Mouse (Mus musculus) lung, postnatal 14 days (tissue): ENCODE measurements around the gene Efna2.

Experiments
- DNase-seq: peaks from one replicate; pipeline ENCODE4 v3.0.0; 2021

The Efna2 gene

DNA sequence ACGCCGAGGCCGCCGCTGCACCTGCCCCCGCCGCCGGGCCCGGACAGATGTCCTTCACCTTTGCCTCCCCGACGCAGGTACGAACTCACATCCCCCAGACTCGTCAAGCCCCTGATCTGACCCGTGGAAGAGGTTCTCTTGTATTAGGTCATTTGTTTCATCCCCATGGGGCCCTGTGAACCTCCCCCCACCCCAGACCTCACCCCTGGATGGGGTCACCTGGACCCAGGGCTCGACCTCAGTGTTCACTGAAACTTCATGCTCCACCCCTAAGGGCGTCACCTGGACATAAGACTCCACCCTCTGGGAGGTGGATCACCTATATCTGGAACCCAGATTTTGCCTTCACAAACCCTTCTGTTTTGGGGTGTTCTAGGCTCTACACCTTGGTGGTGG, 36.8 kb upstream of the Efna2 start:
- DNase-seq: no peak

DNA sequence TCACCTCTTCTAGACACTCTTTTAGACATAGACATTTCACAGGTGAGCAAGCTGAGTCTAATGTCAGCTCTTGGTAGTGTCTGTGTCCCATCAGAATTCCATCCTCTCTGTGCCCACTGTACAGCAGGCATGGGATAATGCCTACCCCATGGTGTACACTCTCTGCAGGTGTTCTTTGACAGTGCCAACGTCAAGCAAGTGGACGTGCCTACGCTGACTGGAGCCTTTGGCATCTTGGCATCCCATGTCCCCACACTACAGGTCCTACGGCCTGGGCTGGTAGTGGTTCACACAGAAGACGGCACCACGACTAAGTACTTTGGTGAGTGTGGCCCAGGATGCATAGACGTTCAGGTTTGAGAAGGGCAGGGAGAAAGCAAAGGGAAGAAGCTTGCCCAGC, 35.6 kb upstream of the Efna2 start:
- DNase-seq: no peak

DNA sequence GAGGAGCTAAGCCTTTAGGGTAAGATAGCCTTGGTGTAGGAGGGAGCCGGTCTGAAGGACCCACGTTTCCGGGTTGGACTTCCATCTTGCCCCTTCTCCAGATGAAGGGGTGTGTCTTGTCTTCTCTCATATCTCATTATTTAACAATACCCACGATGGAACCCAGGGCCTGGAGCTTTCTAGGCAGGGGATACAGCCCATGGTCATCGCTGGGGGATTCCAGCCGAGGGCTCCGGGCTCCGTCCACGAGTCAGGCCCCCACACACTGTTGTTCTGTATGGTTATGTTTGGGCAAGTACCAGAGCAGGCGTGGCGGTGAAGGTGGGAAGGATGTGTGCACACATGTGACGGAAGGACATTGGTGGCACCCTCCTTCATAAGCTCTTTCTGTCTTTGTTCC, 35.1 kb upstream of the Efna2 start:
- no peak for DNase-seq

DNA sequence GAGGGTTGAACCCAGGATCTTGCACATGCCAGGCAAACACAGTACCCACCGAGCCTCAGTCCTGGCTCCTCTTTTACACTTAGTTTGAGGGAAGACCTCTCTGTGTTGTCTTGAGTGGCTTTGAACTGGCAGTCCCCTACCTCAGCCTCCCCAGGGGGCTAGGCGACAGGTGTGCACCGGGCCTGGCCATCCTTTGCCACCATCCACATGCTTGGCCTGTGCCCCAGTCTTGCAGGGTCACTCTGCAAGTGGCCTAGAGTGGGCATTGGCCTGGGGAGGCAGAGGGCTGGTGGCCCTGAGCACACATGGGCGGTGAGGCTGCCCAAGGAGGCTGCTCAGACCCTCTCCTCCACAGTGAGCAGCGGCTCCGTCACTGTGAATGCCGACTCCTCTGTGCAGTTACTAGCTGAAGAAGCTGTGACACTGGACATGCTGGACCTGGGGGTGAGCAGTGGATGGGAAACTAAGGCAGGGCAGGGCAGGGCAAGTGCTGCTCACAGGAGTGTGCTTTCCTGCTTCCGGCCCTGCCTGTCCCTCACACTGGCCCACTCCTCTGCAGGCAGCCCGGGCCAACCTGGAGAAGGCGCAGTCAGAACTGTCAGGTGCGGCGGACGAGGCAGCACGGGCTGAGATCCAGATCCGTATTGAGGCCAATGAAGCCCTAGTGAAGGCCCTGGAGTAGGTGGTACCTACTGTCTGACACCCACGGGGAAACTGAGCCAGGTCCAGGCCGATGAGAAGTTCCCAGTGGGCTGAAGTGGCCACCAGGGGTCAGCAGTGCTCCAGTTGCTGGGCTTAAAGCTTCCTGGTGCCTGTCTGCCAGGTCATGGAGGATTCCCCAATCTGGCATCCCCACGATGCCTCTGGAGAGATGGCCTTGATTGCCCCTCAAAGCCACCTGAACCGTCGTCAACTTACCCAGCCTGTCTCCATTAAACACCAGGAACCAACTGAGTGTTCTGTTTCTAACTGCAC, 34.1 kb upstream of the Efna2 start:
- DNase-seq: peak; percentile 89

DNA sequence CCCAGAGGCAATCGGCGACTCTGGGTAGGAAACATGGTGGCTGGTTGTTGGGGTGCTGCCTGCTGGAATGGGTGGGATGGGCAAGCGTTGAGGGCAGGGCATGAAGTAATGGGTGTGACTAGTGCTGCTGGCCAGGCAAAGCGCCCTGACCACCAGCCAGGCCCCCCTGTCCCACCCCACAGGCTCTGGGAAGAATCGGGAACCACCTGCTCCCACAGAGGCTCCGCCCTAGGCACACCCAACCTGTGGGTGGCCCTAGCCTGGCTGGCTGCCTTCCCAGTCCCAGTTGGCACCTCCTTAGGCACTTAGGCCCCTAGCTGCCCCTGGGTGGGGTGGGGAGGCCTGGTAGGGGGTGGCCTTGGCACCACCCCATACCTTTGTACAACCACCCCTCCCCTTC, 33.4 kb upstream of the Efna2 start:
- DNase-seq: peak; percentile 68

DNA sequence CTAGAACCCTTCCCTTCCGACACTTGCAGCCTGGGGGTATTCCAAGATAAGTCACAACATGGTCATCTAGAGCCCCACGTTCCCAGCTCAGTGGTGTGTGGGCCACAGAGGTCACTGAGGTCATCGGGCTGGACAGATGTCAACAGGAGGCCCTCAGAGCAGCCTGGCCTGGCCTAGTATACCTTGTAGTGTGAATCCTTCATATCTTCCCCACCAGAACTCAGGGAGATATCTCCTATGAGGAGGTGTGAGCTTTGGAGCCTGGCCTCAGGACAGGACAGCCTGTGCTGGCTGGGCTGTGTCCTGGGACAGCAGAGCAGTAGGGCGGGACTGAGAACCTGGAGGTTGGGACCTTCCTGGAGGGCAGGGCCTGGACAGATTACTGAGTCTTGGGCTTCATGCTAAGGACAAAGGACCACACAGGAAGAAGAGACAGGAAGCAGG, 32.7 kb upstream of the Efna2 start:
- no peak for DNase-seq

DNA sequence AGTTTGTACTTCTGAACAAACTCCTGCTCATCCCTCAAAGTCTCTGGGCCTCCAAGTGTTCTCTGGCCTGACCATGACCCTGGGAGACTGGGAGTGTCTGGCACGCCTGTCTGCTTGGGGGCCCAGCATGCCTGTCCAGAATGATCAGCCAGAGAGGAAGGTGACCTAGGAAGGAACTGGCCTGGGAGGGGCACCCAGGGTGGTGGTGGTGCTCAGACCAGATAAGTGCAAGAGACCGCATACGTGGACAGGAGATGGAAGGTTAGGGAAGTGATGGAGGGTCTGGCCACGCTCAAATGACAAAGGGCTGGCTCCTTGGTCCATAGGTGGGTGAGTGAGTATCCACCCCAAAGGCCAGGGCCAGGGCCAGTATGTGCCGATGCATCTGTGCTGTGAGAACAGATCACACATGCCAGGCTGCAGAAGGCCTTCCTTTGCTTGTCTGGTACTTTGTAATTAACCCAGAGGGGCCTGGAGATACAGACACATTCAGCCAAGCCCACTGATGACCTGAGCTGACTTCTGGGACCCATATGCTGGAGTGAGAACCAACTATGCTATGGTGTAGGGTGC, 32.0 kb upstream of the Efna2 start:
- no peak for DNase-seq

DNA sequence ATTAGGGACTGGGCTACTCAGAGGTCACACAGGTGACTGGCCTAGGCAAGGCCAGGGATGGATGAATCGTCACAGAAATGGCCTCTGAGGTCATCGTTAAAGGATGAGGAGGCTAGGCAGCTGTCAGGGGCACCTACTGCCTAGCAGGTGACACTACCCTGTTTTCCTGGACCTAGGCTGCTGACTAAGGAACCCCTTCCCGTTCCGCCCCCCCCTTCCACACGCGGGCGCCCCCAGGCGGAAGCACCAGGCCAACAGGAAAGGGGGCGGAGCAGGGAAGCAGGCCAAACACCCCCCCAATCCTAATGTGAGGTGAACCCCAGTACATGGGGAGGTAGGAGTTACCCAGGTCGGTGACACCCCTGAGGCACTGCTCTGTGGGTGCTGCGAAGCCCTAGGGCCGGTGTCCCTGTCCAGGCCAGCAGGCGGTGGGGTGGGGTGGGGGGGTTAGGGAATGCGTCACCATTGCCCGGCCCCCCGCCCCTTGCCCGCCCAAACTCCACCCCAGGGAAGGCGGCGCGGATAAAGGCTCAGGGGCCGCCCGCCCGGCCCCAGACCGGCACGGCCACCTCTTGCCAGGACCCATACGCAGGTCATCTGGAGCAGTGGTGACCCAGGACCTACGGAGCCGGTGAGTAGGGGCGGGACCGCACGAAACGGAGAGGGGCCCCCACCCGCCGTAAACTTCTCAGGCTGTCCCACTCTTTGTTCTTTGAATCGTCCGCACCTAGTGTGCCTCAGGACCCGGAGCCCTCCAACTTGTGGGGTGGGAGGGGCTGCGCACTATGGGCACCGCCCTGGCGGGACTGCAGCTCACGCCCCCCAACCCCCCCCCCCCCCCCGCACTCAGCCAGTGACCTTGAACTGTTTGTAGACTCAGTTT, 31.3 kb upstream of the Efna2 start, which contains the start of gene Midn:
TSS of gene Midn (plus strand) at position 554 of the 883 bp plus-strand sequence.
- peak; percentile 87 for DNase-seq

DNA sequence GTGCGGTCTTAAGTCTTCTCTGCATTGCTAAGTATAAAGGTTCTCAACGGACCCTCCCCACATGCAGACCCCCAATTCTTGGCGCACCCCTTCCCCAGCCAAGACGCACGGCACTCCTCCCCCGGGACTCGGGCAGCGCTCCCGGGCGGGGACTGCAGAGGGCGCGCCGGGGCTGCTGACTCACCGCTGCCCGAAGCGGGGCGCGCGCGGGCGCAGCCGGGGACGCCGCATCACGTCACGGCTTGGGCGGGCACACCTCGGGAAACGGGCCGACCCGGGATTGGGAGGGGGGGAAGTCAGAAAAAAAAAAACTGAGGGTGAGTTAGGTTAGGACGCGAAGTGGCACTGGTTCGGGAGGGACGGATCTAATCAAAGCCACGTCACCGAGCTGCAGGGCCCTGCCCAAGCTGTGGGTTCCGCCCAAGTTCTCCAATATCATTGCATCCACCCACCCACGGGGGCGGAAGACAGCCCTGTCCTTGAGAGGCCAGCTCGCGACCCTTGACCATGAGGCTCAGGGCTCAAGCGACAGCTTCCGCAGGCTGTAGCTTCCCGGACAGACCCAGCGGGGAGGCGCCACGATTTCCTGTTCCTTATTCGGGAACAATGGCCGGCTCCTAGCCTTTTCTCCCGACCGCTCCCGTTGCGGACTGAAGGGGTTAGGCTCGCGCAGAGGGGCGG, 30.5 kb upstream of the Efna2 start:
- peak; percentile 96 for DNase-seq

DNA sequence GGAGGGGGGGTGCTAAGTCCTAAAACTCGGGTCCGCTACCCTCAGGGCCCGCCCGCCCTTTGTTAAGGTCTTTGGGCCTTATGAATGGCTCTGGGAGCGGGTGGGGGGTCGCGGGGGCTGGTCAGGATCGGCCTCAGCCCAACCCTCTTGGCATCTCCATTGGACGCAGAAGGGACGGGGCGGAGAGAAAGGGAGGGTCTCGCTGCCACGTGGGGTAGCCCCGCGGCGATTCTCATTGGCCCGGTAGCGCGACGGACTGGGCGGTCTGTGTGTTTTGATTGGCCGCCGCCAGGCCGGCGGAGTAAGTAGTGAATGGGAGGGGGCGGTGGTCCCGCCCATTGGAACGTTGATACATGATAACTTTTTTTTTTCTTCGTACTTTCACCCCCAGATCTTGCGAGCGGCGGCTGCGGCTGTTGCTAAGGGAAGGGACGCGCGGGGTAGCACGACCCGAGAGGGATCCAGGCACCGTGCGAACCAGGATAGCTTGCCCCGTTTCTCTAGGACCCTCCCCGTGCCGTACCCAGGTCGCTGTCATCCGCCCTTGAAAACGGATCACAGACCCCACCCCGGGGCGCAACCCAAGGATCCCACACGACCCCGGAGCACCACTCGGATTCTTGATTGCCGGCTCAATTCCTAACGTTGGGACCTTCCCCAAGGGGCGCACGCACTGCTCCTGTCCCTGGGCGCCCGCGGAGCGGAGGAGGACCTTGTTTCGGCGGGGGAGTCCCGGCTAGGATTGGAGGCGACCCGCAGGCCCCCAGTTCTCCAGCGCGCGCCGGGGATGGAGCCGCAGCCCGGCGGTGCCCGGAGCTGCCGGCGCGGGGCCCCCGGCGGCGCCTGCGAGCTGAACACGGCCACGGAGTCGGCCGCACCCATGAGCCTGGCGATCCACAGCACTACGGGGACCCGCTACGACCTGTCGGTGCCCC, 29.7 kb upstream of the Efna2 start:
- peak; percentile 97 for DNase-seq

DNA sequence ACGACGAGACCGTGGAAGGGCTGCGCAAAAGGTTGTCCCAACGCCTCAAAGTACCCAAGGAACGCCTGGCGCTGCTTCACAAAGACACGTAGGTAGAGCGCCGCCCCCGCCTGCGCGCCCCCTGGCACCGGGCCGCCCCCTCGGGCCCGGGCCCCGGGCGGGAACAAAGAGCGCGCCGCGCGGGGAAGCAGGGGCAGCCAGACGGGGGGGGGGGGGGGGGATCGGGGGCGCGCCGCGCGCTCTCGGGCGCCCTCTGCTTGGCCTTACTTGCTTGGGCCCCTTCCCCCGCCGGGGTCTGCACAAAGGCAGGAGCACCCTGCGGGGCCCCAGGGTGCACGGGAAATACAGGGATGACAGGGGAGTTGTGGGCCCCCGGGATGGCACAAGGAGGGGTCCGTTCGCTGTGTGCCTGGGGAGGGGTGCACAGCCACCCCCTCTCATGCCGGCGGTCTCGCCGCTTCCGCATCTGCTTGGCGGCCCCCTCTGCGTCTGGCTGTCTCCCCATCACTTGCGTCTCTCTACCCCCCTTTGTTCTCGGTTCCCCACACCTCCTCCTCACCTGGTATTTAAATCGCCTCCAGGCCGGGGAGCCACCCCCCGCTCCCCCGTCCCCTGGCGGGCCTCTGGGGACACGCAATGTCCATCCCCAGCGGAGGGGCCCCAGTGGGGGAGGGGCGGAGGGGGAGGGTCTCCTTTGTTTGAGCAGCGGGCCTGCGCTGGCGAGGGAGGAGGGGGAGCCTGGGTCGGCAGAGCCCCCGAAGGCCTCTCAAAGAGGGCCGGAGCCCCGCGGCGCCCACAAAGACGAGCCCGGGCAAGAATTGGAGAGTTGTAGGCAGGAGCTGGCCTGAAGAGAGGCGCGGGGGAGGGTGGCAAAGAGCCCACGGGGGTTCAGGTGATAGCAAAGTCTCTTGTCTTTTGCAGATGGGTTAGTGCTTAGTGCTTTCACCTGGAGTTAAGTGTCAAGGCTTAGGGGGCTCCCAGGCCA, 28.8 kb upstream of the Efna2 start:
- peak; percentile 55 for DNase-seq

DNA sequence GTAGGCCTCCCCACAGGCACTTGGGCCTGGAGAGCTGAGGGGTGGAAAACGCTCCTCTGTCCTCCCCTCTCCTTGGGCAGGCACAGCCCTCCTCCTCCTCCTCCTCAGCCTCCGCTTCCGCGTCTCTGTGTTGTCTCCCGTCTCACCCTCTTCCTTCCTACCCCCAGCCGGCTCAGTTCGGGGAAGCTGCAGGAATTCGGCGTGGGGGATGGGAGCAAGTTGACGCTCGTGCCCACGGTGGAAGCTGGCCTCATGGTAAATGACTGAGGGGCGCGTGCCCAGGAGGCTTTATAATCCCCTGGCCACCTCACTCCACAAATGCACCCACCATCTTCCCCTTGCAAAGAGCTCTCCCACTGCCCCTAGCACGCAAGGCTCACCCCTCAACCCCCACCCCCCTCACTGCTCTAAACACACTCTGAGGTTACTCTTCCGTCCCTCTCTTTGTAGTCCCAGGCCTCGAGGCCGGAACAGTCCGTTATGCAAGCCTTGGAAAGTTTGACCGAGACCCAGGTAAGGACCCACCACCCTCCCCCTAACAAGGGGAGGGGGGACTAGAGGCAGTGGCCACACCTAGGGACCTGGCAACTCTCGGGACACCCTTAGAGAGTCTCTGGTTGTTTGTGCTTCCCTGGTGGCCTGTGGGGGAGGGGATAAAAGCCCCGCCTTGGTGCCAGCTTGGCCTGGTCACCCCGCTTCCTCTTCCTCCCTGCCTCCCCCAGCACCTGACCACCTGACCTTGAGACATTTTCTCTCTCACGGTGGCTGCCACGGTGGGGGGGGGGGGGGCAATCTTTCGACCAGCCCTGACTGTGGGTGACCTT, 27.9 kb upstream of the Efna2 start:
- DNase-seq: peak; percentile 83

DNA sequence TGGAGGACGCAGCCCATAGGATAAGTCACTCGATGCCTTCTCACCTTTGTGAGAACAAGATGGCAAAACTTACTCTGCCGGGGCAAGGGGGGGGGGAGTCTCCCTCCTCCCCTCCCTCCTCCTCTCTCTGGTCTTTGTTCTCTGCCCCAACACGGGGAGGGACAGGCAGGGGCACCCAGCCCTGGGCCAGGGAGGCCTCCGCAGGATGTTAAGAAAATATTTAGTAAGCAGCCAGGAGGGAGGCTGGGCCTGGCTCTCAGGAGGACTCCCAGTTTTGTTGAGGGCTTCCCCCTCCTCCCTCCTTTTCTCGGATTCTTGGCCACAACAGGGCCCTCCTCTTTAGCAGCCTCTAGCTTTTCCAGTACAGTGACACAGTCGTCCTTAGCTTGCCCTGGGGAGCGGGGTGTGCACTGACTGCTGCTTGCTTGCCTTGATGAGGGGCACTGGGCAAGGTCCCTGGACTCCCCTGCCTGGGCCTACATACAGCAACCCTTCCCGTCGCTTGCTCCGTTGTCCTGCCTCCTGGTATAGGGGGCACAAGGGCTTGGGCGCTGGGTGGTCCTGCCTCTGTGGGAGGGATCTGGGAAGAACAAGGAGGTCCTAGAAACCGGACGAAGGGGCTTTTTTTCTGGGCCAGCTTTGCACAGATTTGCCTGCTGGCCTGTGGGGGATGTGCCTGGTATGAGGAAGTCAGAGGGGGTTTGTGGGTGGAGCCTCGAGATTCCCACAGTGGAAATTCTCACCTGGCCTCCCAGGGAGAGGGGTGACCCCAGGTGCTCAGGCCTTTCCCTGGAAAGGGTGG, 27.0 kb upstream of the Efna2 start:
- DNase-seq: peak; percentile 73

DNA sequence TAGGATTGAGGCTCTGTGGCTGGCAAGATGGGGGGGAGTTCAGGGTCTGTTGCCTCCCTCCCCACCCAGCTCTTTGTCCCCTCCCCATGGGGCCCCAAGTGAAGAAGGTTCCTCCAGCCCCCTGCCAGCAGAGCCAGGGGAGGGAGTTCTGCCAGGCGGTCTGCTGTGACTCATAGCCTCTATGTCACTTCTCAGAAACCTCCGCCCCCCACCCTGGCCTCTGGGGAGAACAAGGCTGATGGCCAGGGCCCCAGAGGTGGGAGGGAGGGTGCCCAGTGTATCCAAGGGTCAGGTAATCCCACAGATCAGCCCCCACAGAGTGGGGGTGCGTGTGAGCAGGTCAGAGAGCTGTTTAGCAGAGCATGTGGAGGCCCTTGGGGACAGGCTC, 26.4 kb upstream of the Efna2 start:
- DNase-seq: peak; percentile 55

DNA sequence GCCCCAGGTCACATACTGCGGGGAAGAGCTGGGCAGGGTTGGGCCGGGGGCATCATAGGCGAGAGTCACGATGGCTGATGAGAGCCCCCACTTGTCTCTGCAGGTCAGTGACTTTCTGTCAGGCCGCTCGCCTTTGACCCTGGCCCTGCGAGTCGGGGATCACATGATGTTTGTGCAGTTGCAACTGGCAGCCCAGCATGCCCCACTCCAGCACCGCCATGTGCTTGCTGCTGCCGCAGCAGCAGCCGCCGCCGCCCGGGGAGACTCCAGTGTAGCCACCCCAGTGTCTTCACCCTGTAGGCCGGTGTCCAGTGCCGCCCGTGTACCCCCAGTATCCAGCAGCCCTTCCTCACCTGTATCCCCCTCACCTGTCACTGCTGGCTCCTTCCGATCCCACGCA, 25.6 kb upstream of the Efna2 start:
- DNase-seq: no peak

DNA sequence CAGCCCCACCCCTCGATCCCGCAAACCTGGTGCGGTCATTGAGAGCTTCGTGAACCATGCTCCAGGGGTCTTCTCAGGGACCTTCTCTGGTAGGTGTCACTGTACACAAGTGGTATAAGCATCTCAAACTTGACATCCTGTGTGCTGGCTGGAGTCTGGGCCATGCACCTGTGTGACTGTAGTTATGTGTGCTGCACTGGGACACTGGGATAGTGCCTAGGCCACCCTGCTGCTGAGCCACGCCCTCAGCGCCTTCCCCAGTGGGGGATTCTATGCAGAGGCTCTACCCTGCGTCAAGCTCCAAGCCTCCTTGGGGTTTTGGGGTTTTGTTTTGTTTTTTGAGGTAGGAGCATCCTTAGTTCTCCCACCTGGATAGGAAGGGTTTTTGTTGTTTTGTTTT, 24.9 kb upstream of the Efna2 start:
- no peak for DNase-seq

DNA sequence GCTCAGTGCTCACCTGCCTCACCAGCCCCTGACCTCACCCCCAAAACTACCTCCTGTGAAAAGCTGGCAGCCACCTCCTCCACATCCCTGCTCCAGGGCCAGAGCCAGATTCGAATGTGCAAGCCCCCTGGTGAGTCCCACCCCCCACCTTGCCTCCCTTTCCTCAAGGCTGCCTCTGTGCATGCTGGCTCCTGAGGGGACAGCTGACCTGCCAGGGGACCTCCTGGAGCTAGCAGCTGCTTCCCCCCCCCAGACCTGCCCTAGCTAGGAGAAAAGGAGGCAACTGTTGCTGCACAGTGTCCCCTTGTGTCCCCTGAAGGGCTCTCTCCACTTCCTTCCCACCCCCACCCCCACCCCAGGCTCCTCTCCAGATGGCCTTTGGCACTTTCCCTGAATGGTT, 24.0 kb upstream of the Efna2 start:
- no peak for DNase-seq

DNA sequence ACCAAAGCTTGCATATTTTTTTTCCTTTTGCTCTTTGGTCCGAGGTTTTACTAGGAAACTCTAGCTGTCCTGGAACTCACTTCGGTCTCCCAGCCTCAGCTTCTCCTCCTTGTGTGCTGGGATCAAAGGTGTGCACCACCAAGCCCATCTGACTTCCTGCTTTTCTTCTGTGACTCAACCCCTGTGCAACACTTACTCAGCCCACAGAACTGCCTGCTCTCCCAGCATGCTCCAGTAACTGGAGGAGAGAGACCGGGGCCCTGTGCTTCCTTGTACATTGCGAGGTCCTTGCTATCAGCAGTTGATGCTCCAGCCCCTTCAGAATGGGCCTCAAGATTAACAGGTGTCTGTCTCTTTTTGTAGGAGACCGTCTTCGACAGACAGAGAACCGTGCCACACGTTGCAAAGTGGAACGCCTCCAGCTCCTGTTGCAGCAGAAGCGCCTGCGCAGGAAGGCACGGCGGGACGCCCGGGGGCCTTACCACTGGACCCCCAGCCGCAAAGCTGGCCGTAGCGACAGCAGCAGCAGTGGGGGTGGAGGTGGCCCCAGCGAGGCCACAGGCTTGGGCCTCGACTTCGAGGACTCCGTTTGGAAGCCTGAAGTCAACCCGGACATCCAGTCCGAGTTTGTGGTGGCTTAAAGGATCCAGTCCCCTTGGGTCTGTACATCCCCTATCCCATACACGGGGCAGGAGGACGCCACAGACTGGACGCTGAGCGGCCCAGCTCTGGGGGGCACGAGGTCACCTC, 23.1 kb upstream of the Efna2 start:
- no peak for DNase-seq
